Mouse (Mus musculus) kidney, postnatal 0 days (tissue): ENCODE measurements around the gene Serpinb1a. TPM values are rescaled to one million over a fixed set of nuclear protein-coding genes. Genes with fewer than 3 reads are reported as not detected.
A peak's percentile ranks its signal among the peaks of the same experiment; 100 is the strongest.

Experiments used
- ATAC-seq: fragments of 200-750 bp; cut with Nextera tagmentation; replicated peaks from 2 replicates; pipeline ENCODE4 v1.8.0; 2017; ENCODE audit warnings: low read depth, moderate number of reproducible peaks, moderate TSS enrichment, moderate library complexity; ENCODE audit not compliant: low FRiP score
- DNase-seq: peaks from one replicate; pipeline ENCODE4 v3.0.0-alpha.2; 2016; ENCODE audit warnings: low spot score
- H3K27ac ChIP-seq: fragments of 300-500 bp; sonication (generic); 2 replicates; pipeline ENCODE4 v1.5.1; 2014; ENCODE audit warnings: mild to moderate bottlenecking
- H3K27me3 ChIP-seq: fragments of 300-500 bp; sonication (generic); 2 replicates; pipeline ENCODE4 v1.6.1; 2014; ENCODE audit warnings: low read length, mixed read lengths; ENCODE audit not compliant: insufficient read depth
- H3K36me3 ChIP-seq: fragments of 300-500 bp; sonication (generic); 2 replicates; pipeline ENCODE4 v1.6.1; 2014; ENCODE audit warnings: low read length, mixed read lengths; ENCODE audit not compliant: insufficient read depth
- H3K4me1 ChIP-seq: fragments of 300-500 bp; sonication (generic); replicated peaks from 2 replicates; pipeline ENCODE4 v1.6.1; 2014; ENCODE audit warnings: antibody characterized with exemption, low read length, mixed read lengths; ENCODE audit not compliant: insufficient read depth
- H3K4me2 ChIP-seq: fragments of 300-500 bp; sonication (generic); 2 replicates; pipeline ENCODE4 v1.6.1; 2014; ENCODE audit warnings: mild to moderate bottlenecking, low read length, moderate library complexity, mixed read lengths
- H3K4me3 ChIP-seq: fragments of 300-500 bp; sonication (generic); replicated peaks from 2 replicates; pipeline ENCODE4 v1.5.1; 2014; ENCODE audit warnings: low read depth, low read length
- H3K9ac ChIP-seq: fragments of 300-500 bp; sonication (generic); 2 replicates; pipeline ENCODE4 v1.6.1; 2014; ENCODE audit warnings: low read depth, low read length
- H3K9me3 ChIP-seq: fragments of 300-500 bp; sonication (generic); replicated peaks from 2 replicates; pipeline ENCODE4 v1.6.1; 2016; ENCODE audit warnings: low read length, inconsistent platforms, mixed read lengths
- CTCF ChIP-seq: IDR thresholded peaks from 2 replicates; pipeline ENCODE4 v1.5.1; 2016; ENCODE audit warnings: antibody characterized with exemption, low read depth, mild to moderate bottlenecking, moderate library complexity
- WGBS: fragments of 180-500 bp; shearing (Covaris S2); extraction: QIAGEN DNeasy Blood & Tissue Kit; methylation state at CpG from one replicate; pipeline ENCODE4 v1.1.7; 2014; 5-methylcytosine and 5-hydroxymethylcytosine counted together
- polyA plus RNA-seq: library from polyadenylated mRNA; unstranded; fragments of >200 nt; fragmentation: Nextera tagmentation; extraction: Ambion mirVana; gene quantifications from 2 replicates; pipeline ENCODE4 v1.2.1, GENCODE M21; 2015

Gene Serpinb1a
- polyA plus RNA-seq, 1 experiment from 2014 or later: 18.7 TPM

DNA sequence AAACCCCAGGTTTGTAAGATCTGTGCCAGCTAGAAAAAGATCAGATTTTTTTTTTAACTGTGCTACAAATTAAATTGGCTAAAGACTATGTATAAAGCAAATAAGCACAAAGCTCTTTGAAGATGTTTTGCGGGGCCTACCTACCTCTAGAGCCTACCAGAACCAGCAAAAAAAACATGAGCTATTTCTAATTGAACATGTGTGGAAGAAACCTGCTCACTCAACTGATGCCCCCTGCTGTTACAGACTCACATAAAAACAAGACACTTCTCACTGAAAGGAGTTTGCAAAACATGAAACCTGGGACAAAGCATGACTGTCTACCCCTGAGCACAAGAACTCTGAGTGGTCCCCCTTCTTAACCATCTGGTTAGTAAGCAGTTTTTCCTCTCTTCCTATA, 53.9 kb downstream of the Serpinb1a start:
- Histone ChIP-seq H3K9ac (no peak overlapping the region), H3K4me3 (no peak overlapping the region), H3K4me1 (0 out of 2 replicates have a peak, but pooled peaks cover 3% of the 10 kb centered on the region), H3K9me3 (no peaks in the 10 kb centered on the region), H3K36me3 (no peaks in the 10 kb centered on the region), H3K27me3 (no peaks in the 10 kb centered on the region), H3K4me2 (no peak overlapping the region), H3K27ac (no peak overlapping the region)
- peak; percentile 46 for TF ChIP-seq CTCF
- WGBS: 79% methylated on average over 1 of the region's 1 CpGs
- DNase-seq: peak; percentile 15
- no peak for ATAC-seq

DNA sequence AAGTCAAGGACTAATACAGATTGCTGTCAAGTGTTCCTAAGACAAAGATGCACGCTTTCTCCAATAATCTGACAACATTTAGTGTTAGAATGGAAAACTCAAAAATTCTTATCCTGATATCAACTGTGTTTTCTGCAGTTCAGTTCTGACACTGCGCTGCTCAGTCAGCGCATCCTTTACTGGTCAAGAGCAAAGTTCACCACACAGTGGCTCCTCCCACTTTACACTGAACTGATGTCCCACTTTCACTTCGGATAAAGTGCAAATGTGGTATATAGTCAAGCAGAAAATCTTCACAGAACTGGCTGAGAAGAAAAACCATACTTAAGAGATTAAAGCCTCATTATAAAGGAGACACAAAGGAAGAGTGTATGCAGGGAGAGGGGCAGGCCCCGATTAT, 55.8 kb downstream of the Serpinb1a start:
- no peaks in the 10 kb centered on the region for H3K27me3 ChIP-seq
- WGBS: 87% methylated on average over 5 of the region's 5 CpGs
- no peak overlapping the region for H3K4me2 ChIP-seq
- ATAC-seq (no peak), DNase-seq (no peak)
- TF ChIP-seq CTCF: no peak
- H3K9me3 ChIP-seq: no peaks in the 10 kb centered on the region
- H3K4me3 ChIP-seq: no peak overlapping the region
- H3K9ac ChIP-seq: no peak overlapping the region
- H3K36me3 ChIP-seq: no peaks in the 10 kb centered on the region
- H3K27ac ChIP-seq: no peak overlapping the region
- no peaks in the 10 kb centered on the region for H3K4me1 ChIP-seq

DNA sequence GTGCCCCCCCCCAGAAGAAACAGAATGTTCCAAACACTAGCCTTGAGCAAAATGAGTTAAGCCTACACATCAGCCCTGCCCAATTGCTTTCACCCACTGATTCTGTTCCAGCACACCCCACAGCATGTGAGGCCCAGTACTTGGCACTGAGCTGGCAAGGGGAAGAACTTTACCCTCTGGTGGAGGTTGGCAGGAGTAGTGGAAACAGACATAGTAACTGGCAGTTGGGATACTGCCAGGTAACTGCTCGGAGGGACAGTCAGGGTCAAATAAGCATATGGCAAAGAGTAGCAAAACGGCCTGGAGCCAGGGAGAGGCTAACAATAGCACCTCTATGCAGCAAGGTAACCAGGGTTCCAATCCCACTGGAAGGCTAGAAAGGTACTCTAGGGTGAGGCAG, 56.4 kb downstream of the Serpinb1a start:
- H3K9me3 ChIP-seq: no peaks in the 10 kb centered on the region
- no peaks in the 10 kb centered on the region for H3K4me1 ChIP-seq
- H3K9ac ChIP-seq: no peak overlapping the region
- 57% methylated on average over 2 of the region's 2 CpGs for WGBS
- H3K4me2 ChIP-seq: no peak overlapping the region
- no peaks in the 10 kb centered on the region for H3K27me3 ChIP-seq
- no peak for TF ChIP-seq CTCF
- no peak for DNase-seq
- no peak overlapping the region for H3K4me3 ChIP-seq
- no peak overlapping the region for H3K27ac ChIP-seq
- ATAC-seq: no peak; the same call in 1 of the 2 replicates
- H3K36me3 ChIP-seq: no peaks in the 10 kb centered on the region

Other genes with a start within 250 kb of the Serpinb1a start
- gene Mylk4, start 67.2 kb downstream of the Serpinb1a start, polyA plus RNA-seq: 0.03 and 0.12 TPM in 2 replicates
- 19.4 and 25.8 TPM in 2 replicates for gene Wrnip1, start 49.1 kb downstream of the Serpinb1a start, polyA plus RNA-seq
- gene D930007J09Rik, start 48.3 kb downstream of the Serpinb1a start, polyA plus RNA-seq: not detected in 2 replicates
- not detected in 2 replicates for gene Serpinb1c, start 47.0 kb upstream of the Serpinb1a start, polyA plus RNA-seq
- 11.7 and 14.3 TPM in 2 replicates for gene Serpinb6b, start 114.0 kb upstream of the Serpinb1a start, polyA plus RNA-seq
- gene Serpinb9, start 152.1 kb upstream of the Serpinb1a start, polyA plus RNA-seq: 20.2 and 20.5 TPM in 2 replicates
- 0.16 and 0.26 TPM in 2 replicates for gene Serpinb9b, start 176.2 kb upstream of the Serpinb1a start, polyA plus RNA-seq
- gene Serpinb1b, start 227.4 kb upstream of the Serpinb1a start, polyA plus RNA-seq: not detected in 2 replicates